Mouse (Mus musculus) thymus, adult 2 months (tissue): ENCODE data around the gene Crip2.

Source experiments
- CTCF ChIP-seq: fragments of 200-500 bp; IDR thresholded peaks from 2 replicates; pipeline ENCODE4 v1.5.1; 2012; ENCODE audit warnings: mild to moderate bottlenecking, control low read depth, low read length, moderate library complexity, borderline replicate concordance; ENCODE audit not compliant: control insufficient read depth, poor library complexity, insufficient read depth; ENCODE audit errors: extremely low read depth
- POLR2A ChIP-seq: fragments of 200-500 bp; IDR thresholded peaks from 2 replicates; pipeline ENCODE4 v1.6.1; 2012; ENCODE audit warnings: mild to moderate bottlenecking, low read length, control low read depth, moderate library complexity; ENCODE audit not compliant: control insufficient read depth, poor library complexity, insufficient read depth; ENCODE audit errors: extremely low read depth

DNA sequence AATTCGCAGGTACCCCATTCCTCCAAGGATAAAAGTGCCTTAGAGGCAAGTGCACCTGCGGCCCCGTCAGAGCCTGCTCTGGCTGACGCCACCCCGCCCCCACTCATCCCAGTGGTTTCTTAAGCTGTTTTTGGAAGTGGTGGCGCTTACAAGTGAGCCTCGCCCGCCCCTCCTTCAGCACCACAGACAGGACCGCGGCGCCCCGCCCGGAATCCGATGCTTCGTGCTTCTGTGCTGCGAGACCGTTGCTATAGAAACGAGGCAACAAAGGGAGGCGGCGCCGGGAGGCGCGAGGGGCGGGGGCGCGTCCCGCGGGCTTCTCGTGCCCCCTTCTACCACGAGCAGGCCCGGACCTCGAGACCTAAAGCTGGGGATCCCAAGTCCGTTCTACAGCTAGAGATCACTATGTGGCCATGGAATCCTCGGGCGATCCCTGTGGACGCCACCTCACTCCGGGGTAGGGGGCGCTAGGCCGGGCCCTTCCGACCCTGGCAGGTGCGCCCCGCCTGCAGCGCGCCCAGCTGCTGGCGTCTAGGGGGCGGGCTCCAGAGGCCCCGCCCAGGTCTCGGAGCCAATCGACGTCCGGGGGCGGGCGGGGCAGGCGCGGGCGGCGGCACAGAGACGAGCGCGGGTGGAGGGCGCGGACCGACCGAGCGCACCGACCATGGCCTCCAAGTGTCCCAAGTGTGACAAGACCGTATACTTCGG lies at the start of gene Crip2:
- peak; percentile 61; the same call in 1 of the 2 replicates for TF ChIP-seq POLR2A
- peak; percentile 85; the same call in 1 of the 2 replicates for TF ChIP-seq CTCF
